Comparison of ENCODE assay signal across 8 mouse cellular contexts in genomic region chr7:80860729-80861274, GRCm38 (mm10). TPM values are rescaled to one million over a fixed set of nuclear protein-coding genes. Genes with fewer than 3 reads are reported as not detected.
DNase-seq lines count a peak whose midpoint lies in the region; ATAC-seq and TF ChIP-seq lines count a peak whose summit lies in the region.

Zscan2 (plus strand) TSS chr7:80860920.

- peaks cover 20% of the 10 kb centered on the region for H3K36me3 ChIP-seq in embryonic facial prominence, embryonic 15.5 days
- H3K36me3 ChIP-seq in limb, embryonic 14.5 days (ENCODE audit: control insufficient read depth, insufficient read depth, low read length): peaks cover 24% of the 10 kb centered on the region
- peaks cover 13% of the 10 kb centered on the region for H3K36me3 ChIP-seq in midbrain, postnatal 0 days (ENCODE audit: insufficient read depth, low read length)

- H3K4me3 ChIP-seq in bone marrow, adult 2 months (replicated peaks; ENCODE audit: control insufficient read depth, low read depth, low read length): peak within 1 kb of the TSS; percentile 89
- H3K4me3 ChIP-seq in embryonic facial prominence, embryonic 15.5 days (replicated peaks): peak within 1 kb of the TSS; percentile 94
- peak within 1 kb of the TSS; percentile 72 for H3K4me3 ChIP-seq in limb, embryonic 14.5 days (replicated peaks; ENCODE audit: low read length)
- peak within 1 kb of the TSS; percentile 50 for H3K4me3 ChIP-seq in midbrain, postnatal 0 days (ENCODE audit: low read depth, low read length)

- peak within 1 kb of the TSS; percentile 69 for H3K4me2 ChIP-seq in embryonic facial prominence, embryonic 15.5 days (replicated peaks)
- peak within 1 kb of the TSS; percentile 83 for H3K4me2 ChIP-seq in limb, embryonic 14.5 days (replicated peaks; ENCODE audit: low read depth, low read length, severe bottlenecking)
- H3K4me2 ChIP-seq in midbrain, postnatal 0 days (ENCODE audit: low read depth, low read length, poor library complexity, severe bottlenecking): peak within 1 kb of the TSS; percentile 62

- peak; percentile 97 for ATAC-seq in embryonic facial prominence, embryonic 15.5 days (ENCODE audit: insufficient number of reproducible peaks, low FRiP score, low TSS enrichment, low read depth)
- peak; percentile 99 for ATAC-seq in limb, embryonic 14.5 days (ENCODE audit: low FRiP score, low read depth)
- peak; percentile 97 for ATAC-seq in midbrain, postnatal 0 days (ENCODE audit: low FRiP score)

- TF ChIP-seq CTCF in bone marrow, adult 2 months (IDR thresholded peaks at IDR 0.05; ENCODE audit: control insufficient read depth, insufficient read depth, low read length): no peak
- TF ChIP-seq CTCF in midbrain, postnatal 0 days (IDR thresholded peaks at IDR 0.05): no peak

- H3K27me3 ChIP-seq in embryonic facial prominence, embryonic 15.5 days: no peaks in the 10 kb centered on the region
- H3K27me3 ChIP-seq in limb, embryonic 14.5 days (ENCODE audit: control insufficient read depth, insufficient read depth, low read length): no peaks in the 10 kb centered on the region
- no peaks in the 10 kb centered on the region for H3K27me3 ChIP-seq in midbrain, postnatal 0 days (ENCODE audit: insufficient read depth, low read length)

- under 1% methylated on average over 40 of the region's 40 CpGs for WGBS in bone marrow, adult 2 months
- under 1% methylated on average over 40 of the region's 40 CpGs for WGBS in embryonic facial prominence, embryonic 15.5 days
- WGBS in limb, embryonic 14.5 days: under 1% methylated on average over 37 of the region's 40 CpGs
- under 1% methylated on average over 38 of the region's 40 CpGs for WGBS in midbrain, postnatal 0 days

- peak; percentile 96 for DNase-seq in 416B (ENCODE audit: low read depth)
- peak; percentile 95 for DNase-seq in heart, adult 8-10 months (ENCODE audit: low spot score)
- peak; percentile 97 for DNase-seq in kidney, adult 9 months
- peak; percentile 98 for DNase-seq in limb, embryonic 14.5 days (ENCODE audit: low spot score)
- DNase-seq in midbrain, postnatal 0 days (ENCODE audit: low spot score): peak; percentile 98
- DNase-seq in spleen, postnatal 14 days (ENCODE audit: low spot score in 2 of 2): peak; percentile 52 to 66

- peak within 1 kb of the TSS; percentile 83 for H3K9ac ChIP-seq in embryonic facial prominence, embryonic 15.5 days
- peak within 1 kb of the TSS; percentile 87 for H3K9ac ChIP-seq in limb, embryonic 14.5 days (ENCODE audit: low read depth, low read length, severe bottlenecking)
- peak within 1 kb of the TSS; percentile 74 for H3K9ac ChIP-seq in midbrain, postnatal 0 days (replicated peaks; ENCODE audit: low read length, poor library complexity, severe bottlenecking)

- H3K9me3 ChIP-seq in embryonic facial prominence, embryonic 15.5 days (replicated peaks): no peaks in the 10 kb centered on the region
- no peaks in the 10 kb centered on the region for H3K9me3 ChIP-seq in limb, embryonic 14.5 days (ENCODE audit: control insufficient read depth, low read length)
- no peaks in the 10 kb centered on the region for H3K9me3 ChIP-seq in midbrain, postnatal 0 days (ENCODE audit: low read length)

- H3K4me1 ChIP-seq in bone marrow, adult 2 months (ENCODE audit: control insufficient read depth, insufficient read depth, low read length): peaks cover 5% of the 10 kb centered on the region; the same call in 1 of the 2 replicates
- peaks cover 24% of the 10 kb centered on the region for H3K4me1 ChIP-seq in embryonic facial prominence, embryonic 15.5 days
- peaks cover 15% of the 10 kb centered on the region for H3K4me1 ChIP-seq in limb, embryonic 14.5 days (ENCODE audit: control insufficient read depth, insufficient read depth, low read length)
- H3K4me1 ChIP-seq in midbrain, postnatal 0 days (ENCODE audit: insufficient read depth, low read length): peaks cover 8% of the 10 kb centered on the region; the same call in 1 of the 2 replicates

- peak; percentile 41; the same call in 1 of the 2 replicates for TF ChIP-seq POLR2A in bone marrow, adult 2 months (IDR thresholded peaks at IDR 0.05; ENCODE audit: borderline replicate concordance, control insufficient read depth, low read depth, low read length)
- 0 out of 2 replicates have a peak, but pooled peaks have one; percentile 36 for TF ChIP-seq POLR2A in limb, embryonic 14.5 days (IDR thresholded peaks at IDR 0.05; ENCODE audit: borderline replicate concordance, extremely low read depth, insufficient read depth, insufficient read length)

- peak within 1 kb of the TSS; percentile 57 for H3K27ac ChIP-seq in bone marrow, adult 2 months (ENCODE audit: control insufficient read depth, insufficient read depth, low read depth, low read length, poor library complexity)
- peak within 1 kb of the TSS; percentile 86 for H3K27ac ChIP-seq in embryonic facial prominence, embryonic 15.5 days (replicated peaks)
- peak within 1 kb of the TSS; percentile 86 for H3K27ac ChIP-seq in limb, embryonic 14.5 days (replicated peaks; ENCODE audit: low read depth, low read length)
- peak within 1 kb of the TSS; percentile 75 for H3K27ac ChIP-seq in midbrain, postnatal 0 days (ENCODE audit: low read depth, low read length)

RNA-seq across cellular contexts. Expression of gene Zscan2, which starts in this region (rescaled TPM):
- 1.9 and 6.1 TPM in 2 replicates for polyA plus RNA-seq in bone marrow, adult 2 months (2011; ENCODE audit: insufficient read depth, insufficient read length, low replicate concordance, missing spikeins)
- polyA plus RNA-seq in embryonic facial prominence, embryonic 15.5 days (2015; fragmentation: Nextera tagmentation; extraction: Ambion mirVana): 1.9 and 2.4 TPM in 2 replicates
- 1 to 10 TPM; 4.7 to 8.1 (median 6.2) TPM for total RNA-seq in heart, adult 8-10 months (2022)
- 17.3 and 19.8 TPM in 2 replicates for polyA plus RNA-seq in limb, embryonic 14.5 days (2012; rRNA removed)
- 2.7 and 2.8 TPM in 2 replicates for polyA plus RNA-seq in limb, embryonic 14.5 days (2014; fragmentation: Nextera tagmentation; extraction: Ambion mirVana)
- total RNA-seq in midbrain, postnatal 0 days (2014; rRNA removed): 18.2 and 22.4 TPM in 2 replicates
- 2.7 TPM in 2 replicates for polyA plus RNA-seq in midbrain, postnatal 0 days (2015; fragmentation: Nextera tagmentation; extraction: Ambion mirVana)

Comparison
In these comparisons a context has a peak if more than half of its experiments do, and no peak if none do; other contexts are left out.
1. Peak in every context shown above with its lines: DNase-seq, ATAC-seq, H3K4me3 ChIP-seq and H3K27ac ChIP-seq.